Mouse (Mus musculus) gastrocnemius, postnatal 14 days (tissue): ENCODE measurements around the gene Hcfc2. TPM values are rescaled to one million over a fixed set of nuclear protein-coding genes. Genes with fewer than 3 reads are reported as not detected.

Experiments used
- DNase-seq: peaks from one replicate; pipeline ENCODE4 v3.0.0; 2021; ENCODE audit warnings: mixed read lengths
- intact Hi-C: fragments of 180-260 bp; cut with DNase I; formaldehyde crosslinking; loops from one replicate; pipeline ENCODE4 v1.15.1; 2025; ENCODE audit warnings: low total_unique reads
- total RNA-seq, 2 experiments: library from RNA; stranded (reverse); gene quantifications; 2 replicates each; pipeline ENCODE4 v1.2.3; 2021

The Hcfc2 gene
- total RNA-seq, 2 experiments from 2014 or later = 18.5 to 21.3 TPM

- intact Hi-C loops = no loop called here
- DNase-seq = peak; percentile 36
These were observed 67.1 kb downstream of the Hcfc2 start for GRCm38 (mm10) chr10:82762756-82763681.

- intact Hi-C loops = no loop called here
- DNase-seq = peak; percentile 97
These were observed 68.1 kb downstream of the Hcfc2 start, which contains the start of gene Nfyb for GRCm38 (mm10) chr10:82763840-82764631. Gene Nfyb, minus strand, starts transcription at chr10:82764144.

- intact Hi-C loops = no loop called here
- DNase-seq = no peak
These were observed 72.9 kb downstream of the Hcfc2 start for GRCm38 (mm10) chr10:82768901-82769300.

GRCm38 (mm10) chr10:82770713-82771112, 74.8 kb downstream of the Hcfc2 start:
- no peak for DNase-seq
- intact Hi-C loops = no loop called here

- intact Hi-C loops = no loop called here
- no peak for DNase-seq
These were observed 75.7 kb downstream of the Hcfc2 start for GRCm38 (mm10) chr10:82771595-82772170.

- intact Hi-C loops = no loop called here
- no peak for DNase-seq
These were observed 78.9 kb downstream of the Hcfc2 start for GRCm38 (mm10) chr10:82774841-82775240.

- intact Hi-C loops = no loop called here
- DNase-seq = no peak
These were observed 81.1 kb downstream of the Hcfc2 start for GRCm38 (mm10) chr10:82777075-82777474.

- peak; percentile 73 for DNase-seq
These were observed 81.9 kb downstream of the Hcfc2 start for GRCm38 (mm10) chr10:82777886-82778285.

GRCm38 (mm10) chr10:82778791-82779549, 83.0 kb downstream of the Hcfc2 start:
- intact Hi-C loops = no loop called here
- DNase-seq = no peak

More at GRCm38 (mm10) chr10:82777886-82778285, 81.9 kb downstream of the Hcfc2 start:
- intact Hi-C loops = no loop called here

- no peak for DNase-seq
- intact Hi-C loops = no loop called here
These were observed 83.9 kb downstream of the Hcfc2 start for GRCm38 (mm10) chr10:82779831-82780230.

- no peak for DNase-seq
- intact Hi-C loops = no loop called here
These were observed 84.4 kb downstream of the Hcfc2 start for GRCm38 (mm10) chr10:82780322-82780721.

- no peak for DNase-seq
- intact Hi-C loops = no loop called here
These were observed 84.9 kb downstream of the Hcfc2 start for GRCm38 (mm10) chr10:82780816-82781215.

- DNase-seq = no peak
- intact Hi-C loops = no loop called here
These were observed 86.5 kb downstream of the Hcfc2 start for GRCm38 (mm10) chr10:82782472-82782871.

GRCm38 (mm10) chr10:82789181-82789580, 93.2 kb downstream of the Hcfc2 start:
- intact Hi-C loops = no loop called here

GRCm38 (mm10) chr10:82790504-82790903, 94.5 kb downstream of the Hcfc2 start:
- no peak for DNase-seq
- intact Hi-C loops = no loop called here

More at GRCm38 (mm10) chr10:82789181-82789580, 93.2 kb downstream of the Hcfc2 start:
- no peak for DNase-seq

- DNase-seq = no peak
- intact Hi-C loops = no loop called here
These were observed 95.8 kb downstream of the Hcfc2 start for GRCm38 (mm10) chr10:82791713-82792112.
